Mouse (Mus musculus) mesoderm, embryonic 11.5 days (tissue): ENCODE results near the gene Zfp879.

ENCODE experiments used
- DNase-seq: peaks from one replicate; pipeline ENCODE4 v3.0.0-alpha.2; 2012; ENCODE audit warnings: low read depth, low spot score

Zfp879 gene

DNA sequence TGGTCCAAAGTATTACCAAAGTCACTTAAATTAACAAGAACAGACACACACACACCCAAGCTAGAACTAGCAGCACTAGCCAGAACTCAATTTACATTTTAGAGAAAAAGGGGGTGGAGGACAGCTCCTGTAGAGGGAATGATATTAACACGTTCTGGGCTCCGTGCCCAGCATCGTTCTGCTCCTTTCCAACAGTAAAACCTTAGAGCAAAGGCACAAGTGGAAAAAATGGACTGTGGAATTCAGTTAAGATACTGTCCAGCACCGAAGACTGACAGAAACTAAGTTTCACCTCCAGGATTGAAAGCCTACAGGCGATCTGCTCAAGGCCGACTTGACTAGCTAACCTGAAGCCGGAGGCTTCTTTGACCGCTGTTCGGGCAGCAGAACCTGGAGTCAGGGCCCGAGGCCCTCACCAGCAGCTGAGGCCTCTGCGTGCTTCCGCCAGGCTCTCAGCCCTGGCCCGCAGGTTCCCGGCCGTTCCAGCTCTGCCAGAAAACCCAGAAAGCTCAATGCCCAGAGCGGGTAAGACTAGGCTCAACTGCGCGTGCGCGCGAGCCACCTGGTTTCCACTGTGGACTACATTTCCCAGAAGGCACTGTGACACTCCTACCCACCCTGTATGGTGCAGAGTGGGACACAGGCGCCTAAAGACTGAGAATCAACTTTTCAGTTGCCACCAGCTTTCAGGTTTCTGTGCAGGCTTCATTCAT lies at the start of gene Zfp879:
Gene Zfp879, minus strand, starts transcription at position 530 of the 713 bp plus-strand sequence.
- peak; percentile 94 for DNase-seq

DNA sequence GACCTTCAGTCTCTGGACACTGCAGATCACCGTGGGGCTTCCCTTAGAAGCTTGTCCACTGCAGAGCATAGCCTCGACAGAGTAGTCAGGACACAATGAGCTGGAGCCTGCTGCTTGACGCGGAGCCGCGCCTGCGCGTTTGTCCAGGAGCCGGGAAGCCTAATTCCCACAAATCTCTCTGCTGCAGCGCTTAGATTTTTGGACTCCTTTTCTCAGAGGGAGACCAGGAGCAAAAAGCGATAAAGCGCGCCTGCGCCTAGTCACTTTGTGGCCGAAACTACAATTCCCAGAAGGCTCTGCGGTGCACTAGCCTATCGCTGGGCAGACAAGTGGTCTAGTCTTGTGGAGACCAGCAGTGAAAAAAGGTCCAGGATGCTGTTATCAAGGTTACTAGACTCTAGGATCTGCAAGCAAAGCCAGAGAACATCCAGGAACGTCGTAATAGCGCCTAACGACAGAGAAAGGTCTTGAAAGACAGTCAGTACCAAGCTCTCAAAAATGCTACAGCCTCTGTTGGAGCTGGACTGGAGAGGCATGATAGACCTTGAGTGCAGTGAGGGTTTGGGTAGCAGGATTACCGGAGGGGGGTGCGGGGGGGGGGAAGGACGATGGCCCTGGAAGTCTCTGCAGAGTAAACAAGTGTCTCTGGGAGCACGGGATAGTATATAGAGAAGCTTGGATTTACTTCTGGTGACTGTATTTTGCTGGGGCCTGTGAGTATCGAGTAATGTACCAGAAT lies 46.2 kb upstream of the Zfp879 start, which contains the start of gene Zfp454:
Gene Zfp454, minus strand, starts transcription at position 262 of the 739 bp plus-strand sequence.
- peak; percentile 95 for DNase-seq

DNA sequence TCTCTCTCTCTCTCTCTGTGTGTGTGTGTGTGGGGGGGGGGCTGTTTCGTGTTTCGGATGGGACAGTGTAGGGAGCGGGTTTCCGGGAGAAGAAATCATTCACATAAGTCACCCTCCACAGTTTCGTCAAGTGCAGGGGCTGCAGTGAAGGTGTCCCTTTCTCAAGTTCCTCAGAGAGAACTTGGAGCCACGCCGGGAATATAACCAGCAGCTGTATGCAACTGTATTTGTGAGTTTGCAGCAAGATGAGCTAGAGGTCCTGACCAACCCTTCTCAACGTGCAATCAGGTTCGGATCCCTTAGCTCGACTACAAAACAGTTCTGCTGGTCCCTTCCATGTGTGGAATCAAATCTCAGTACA lies 45.6 kb upstream of the Zfp879 start:
- DNase-seq: no peak

GRCm38 (mm10) chr11:50886231-50886932 lies 45.0 kb upstream of the Zfp879 start:
- DNase-seq: peak; percentile 10

DNA sequence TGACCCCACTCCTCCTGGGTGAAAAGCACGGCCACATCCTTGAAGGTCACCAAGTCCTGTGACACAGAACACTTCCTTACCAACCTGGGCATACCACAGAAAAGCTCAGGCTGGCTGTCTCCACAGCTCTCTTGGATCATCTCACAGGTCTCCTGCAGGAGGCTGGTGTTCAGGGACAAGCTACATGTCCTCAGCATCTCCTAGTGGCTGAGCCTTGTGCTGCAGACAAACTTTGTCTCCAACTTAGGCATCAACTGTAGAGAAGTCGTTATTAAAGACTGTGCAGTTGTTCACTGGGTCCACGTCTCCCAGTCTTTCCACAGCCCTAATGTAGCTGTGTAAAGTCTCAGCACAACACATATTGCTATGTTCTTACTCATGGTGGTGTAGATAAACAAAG lies 42.4 kb upstream of the Zfp879 start:
- no peak for DNase-seq

GRCm38 (mm10) chr11:50878641-50879040 lies 37.3 kb upstream of the Zfp879 start:
- no peak for DNase-seq

DNA sequence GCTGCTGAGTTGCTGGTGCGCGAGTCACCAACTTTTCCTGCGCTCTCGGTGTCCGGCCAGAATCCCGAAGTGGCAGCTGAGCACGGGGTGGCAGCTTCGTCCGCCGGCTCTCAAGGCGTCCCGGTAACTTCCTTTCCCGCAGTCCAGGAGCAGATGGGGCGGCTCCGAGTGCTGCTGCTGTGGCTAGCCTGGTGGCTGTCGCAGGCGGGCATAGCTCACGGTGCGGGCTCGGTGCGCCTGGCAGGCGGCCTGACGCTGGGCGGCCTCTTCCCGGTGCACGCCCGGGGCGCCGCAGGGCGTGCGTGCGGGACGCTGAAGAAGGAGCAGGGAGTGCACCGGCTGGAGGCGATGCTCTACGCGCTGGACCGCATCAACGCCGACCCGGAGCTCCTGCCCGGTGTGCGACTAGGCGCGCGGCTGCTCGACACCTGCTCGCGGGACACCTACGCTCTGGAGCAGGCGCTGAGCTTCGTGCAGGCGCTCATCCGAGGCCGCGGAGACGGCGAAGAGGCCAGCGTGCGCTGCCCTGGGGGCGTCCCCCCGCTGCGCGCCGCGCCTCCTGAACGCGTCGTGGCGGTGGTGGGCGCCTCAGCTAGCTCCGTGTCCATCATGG lies 9.7 kb upstream of the Zfp879 start:
- no peak for DNase-seq

DNA sequence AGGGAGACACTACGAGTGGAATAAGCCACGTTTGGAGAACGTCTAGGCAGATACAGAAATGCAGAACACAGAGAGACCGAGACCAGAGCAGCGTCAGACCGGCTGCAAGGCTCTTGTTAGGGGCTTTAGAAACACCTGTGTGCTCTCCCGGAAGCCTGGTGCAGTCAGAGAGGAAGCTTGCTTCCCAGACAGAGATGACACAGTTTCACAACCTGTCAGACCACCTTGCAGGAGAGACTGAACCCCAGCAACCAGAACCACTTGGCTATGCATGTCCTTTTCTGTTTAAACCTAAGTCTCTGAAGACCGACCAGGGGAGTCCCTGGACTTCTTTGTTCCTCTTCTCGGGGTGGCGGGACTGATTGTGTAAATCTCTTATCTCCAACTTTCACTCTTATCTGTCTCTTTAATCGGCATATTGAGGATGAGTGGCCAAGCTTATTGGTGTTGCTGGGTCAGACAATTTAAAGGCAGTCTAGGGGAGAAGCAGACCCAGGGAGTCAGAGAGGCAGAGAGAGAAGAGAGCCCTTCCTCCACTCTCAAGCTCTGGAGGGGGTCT lies 8.9 kb upstream of the Zfp879 start, which contains the start of gene Grm6:
Gene Grm6, plus strand, starts transcription at position 509 of the 559 bp plus-strand sequence.
- DNase-seq: no peak

GRCm38 (mm10) chr11:50849310-50849709 lies 8.0 kb upstream of the Zfp879 start:
- DNase-seq: no peak

DNA sequence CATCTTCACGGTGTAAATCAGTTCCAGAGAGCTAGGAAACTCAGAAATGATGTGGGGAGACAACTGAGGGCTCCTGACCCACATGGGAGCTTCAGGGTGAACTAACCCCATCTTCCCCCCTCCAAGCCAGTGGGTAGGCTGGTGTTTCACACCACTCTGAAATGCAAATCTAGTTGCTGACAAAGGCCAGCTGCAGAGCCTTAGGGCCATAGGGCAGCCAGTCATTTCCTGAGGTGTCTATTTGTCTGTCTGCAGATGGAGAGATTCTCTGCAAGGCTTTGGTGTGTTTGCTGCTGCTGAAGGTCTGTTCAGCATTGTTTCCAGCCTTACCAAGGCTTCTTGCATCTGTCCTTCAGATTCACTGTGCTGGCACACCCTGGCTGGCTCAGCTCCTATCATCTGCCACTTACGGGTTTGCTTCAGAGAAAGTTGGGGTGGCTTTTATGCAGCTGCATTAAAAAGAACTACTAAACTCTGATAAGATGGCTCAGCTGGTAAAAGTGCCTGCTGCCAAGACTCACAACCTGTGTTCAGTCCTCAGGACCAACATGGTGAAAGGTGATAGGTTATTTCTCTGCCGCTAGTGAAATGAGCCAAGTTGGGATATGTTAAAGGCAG lies 7.3 kb upstream of the Zfp879 start:
- DNase-seq: no peak

DNA sequence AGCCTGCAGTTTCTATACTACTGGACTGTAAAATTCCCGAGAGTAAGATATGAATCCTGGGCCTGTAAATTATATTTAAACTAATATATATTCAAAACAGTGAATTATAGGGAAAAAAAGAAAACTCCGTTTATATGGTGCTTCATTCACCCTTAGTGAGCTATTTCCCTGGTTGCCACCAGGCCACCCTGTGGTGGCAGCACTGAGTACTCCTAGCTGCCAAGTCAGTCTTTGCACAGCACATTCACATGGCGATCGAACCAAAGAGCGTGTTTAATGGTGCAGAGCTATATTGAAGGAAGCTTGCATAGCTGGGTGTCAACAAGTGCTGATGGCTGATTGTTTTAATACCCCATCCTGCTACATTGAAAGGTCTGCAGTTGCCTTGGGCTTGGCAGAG lies 5.7 kb upstream of the Zfp879 start:
- DNase-seq: no peak

- no peak for DNase-seq
These were observed 4.6 kb upstream of the Zfp879 start for GRCm38 (mm10) chr11:50845951-50846350.

DNA sequence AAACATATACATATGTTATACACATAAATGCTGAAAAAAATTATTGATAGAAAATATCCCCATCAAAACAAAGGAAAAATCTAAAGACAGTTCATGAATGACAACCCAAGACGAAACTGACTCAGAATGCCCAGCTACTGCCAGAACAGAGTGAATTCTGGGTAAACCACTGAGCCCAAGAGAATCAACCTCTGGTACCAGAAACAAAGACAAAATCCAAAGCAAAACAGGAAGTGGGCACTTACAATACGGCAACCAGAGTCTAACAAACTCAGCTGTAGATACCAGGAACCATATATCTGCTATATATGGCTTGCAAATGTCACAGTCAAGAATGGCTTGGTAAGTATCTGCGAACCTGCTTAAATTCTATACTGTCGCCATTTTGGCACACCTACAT lies 5.6 kb downstream of the Zfp879 start:
- DNase-seq: no peak

DNA sequence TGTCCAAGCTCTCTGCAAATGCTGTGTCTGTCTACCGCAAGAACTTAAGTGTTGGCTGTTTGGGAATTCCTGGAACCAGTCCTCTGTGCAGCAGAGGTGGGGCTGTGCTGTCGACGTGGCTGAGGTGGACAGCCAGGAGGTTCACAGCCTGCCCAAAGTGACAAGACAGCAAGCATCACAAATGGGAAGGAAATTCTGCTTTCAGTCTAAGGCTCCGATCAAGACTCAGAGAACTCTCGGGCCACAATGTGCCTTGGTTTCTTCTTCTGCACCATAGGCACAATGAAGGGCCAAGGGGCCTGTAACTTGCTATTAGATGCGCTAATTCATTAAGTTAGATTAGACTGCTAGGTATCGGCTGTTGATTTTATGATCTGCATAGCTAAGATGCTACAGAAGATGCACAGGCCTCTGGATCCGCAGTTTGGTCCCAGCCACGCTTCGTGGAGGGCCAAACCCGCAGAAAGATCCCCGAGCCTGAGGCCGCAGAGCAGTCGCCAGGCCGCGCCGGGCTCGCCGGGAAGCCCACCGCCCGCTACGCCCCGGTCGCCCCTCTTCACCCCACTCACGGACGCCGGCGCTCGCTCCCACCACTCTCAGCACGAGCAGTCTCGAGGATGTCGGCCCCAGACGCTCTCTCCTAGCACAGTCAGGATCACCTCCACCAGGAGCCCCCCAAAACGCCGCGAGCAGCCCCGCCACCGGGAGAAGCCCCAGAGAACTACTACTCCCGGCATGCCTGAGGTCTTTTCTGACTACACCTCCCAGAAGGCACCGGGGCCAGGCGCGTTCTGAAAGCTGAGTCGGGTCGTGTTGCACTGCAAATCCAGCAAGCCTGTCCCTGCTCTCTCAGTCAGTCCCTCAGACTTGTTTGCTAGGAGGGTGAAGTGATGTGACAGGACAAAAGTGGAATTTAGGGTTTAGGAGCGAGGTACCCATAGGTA lies 14.1 kb downstream of the Zfp879 start, which contains the start of gene Zfp354c:
Gene Zfp354c, minus strand, starts transcription at position 715 of the 944 bp plus-strand sequence.
- DNase-seq: peak; percentile 87

DNA sequence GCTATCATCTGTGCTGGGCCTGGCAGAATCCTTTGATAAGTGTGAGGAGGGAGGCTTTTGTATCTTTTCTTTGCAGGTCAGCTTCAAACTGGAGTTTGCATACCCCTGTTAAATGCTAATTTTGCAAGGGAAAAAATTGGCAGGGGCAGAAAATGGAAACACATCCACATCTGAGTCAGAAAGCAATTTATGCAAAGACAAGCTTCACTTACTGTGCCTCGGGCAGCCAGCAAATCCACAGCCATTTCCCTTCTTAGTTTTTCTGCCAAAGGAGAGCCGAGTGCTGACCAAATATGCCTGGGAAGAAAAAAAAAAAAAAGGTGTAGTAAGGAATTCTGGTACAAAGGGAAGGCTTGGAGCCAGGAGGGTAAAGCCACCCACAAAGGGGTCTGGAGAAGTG lies 15.1 kb downstream of the Zfp879 start:
- no peak for DNase-seq

- DNase-seq: no peak
These were observed 27.1 kb downstream of the Zfp879 start for GRCm38 (mm10) chr11:50814233-50814632.

GRCm38 (mm10) chr11:50798836-50799235 lies 42.5 kb downstream of the Zfp879 start:
- DNase-seq: no peak

DNA sequence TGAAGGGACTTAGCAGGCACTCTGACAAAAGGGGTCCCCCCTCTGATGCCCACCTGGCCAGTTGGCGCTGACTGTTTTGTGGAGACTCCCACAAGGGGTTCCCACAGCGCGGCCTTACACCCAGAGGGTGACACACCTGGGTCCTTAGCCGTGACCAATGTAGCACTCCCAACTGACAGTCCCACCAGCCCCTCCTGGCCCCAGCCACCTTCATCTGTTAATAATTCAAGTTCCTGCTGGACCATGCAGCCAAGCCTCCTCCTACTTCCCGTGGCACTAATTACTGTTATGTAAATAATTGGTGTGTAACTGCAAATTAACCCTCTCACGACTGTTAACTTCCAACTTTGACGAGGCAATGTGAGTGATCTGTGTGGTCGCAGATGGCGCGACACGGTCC lies 43.7 kb downstream of the Zfp879 start:
- no peak for DNase-seq
